Mouse (Mus musculus) left cerebral cortex, adult 9 months (tissue): ENCODE data around the gene Gpr89.

ENCODE experiments used
- DNase-seq, 2 experiments: peaks; one replicate each; pipeline ENCODE4 v3.0.0; 2022; ENCODE audit warnings: low spot score in 2 of 2

Gpr89 gene

GRCm38 (mm10) chr3:96870270-96870669 lies 34.9 kb downstream of the Gpr89 start:
- no peak for DNase-seq

GRCm38 (mm10) chr3:96869091-96869490 lies 36.1 kb downstream of the Gpr89 start:
- DNase-seq, result no peak

GRCm38 (mm10) chr3:96868566-96868965 lies 36.6 kb downstream of the Gpr89 start:
- no peak for DNase-seq

- DNase-seq, result no peak
Measured at GRCm38 (mm10) chr3:96867863-96868262, 37.3 kb downstream of the Gpr89 start.

- no peak for DNase-seq
Measured at GRCm38 (mm10) chr3:96860498-96860897, 44.6 kb downstream of the Gpr89 start.

GRCm38 (mm10) chr3:96855833-96856232 lies 49.3 kb downstream of the Gpr89 start:
- no peak for DNase-seq

GRCm38 (mm10) chr3:96854376-96854775 lies 50.8 kb downstream of the Gpr89 start:
- no peak for DNase-seq

GRCm38 (mm10) chr3:96852561-96852960 lies 52.6 kb downstream of the Gpr89 start:
- DNase-seq, result no peak

GRCm38 (mm10) chr3:96849168-96849727 lies 55.9 kb downstream of the Gpr89 start:
- DNase-seq, result no peak

- DNase-seq, result no peak
Measured at GRCm38 (mm10) chr3:96848470-96848869, 56.7 kb downstream of the Gpr89 start.

GRCm38 (mm10) chr3:96847661-96848060 lies 57.5 kb downstream of the Gpr89 start:
- no peak for DNase-seq

GRCm38 (mm10) chr3:96846985-96847384 lies 58.2 kb downstream of the Gpr89 start:
- no peak for DNase-seq

GRCm38 (mm10) chr3:96845806-96846205 lies 59.3 kb downstream of the Gpr89 start:
- DNase-seq, result no peak

- no peak for DNase-seq
Measured at GRCm38 (mm10) chr3:96845191-96845590, 60.0 kb downstream of the Gpr89 start.

GRCm38 (mm10) chr3:96838996-96839645 lies 66.0 kb downstream of the Gpr89 start:
- no peak for DNase-seq

GRCm38 (mm10) chr3:96836414-96836813 lies 68.7 kb downstream of the Gpr89 start:
- no peak for DNase-seq

- DNase-seq, result no peak
Measured at GRCm38 (mm10) chr3:96834587-96835348, 70.4 kb downstream of the Gpr89 start.

- DNase-seq, result no peak
Measured at GRCm38 (mm10) chr3:96832930-96833329, 72.2 kb downstream of the Gpr89 start.

GRCm38 (mm10) chr3:96829856-96830255 lies 75.3 kb downstream of the Gpr89 start:
- no peak for DNase-seq

- DNase-seq, result no peak
Measured at GRCm38 (mm10) chr3:96828984-96829383, 76.2 kb downstream of the Gpr89 start, which contains the start of the genes Pdzk1 and Cd160. TSS of gene Pdzk1 (plus strand) at chr3:96829284. TSS of gene Cd160 (minus strand) at chr3:96829351.

GRCm38 (mm10) chr3:96828308-96828864 lies 76.8 kb downstream of the Gpr89 start:
- no peak for DNase-seq

GRCm38 (mm10) chr3:96825261-96825660 lies 79.9 kb downstream of the Gpr89 start:
- DNase-seq, result no peak

- DNase-seq, result no peak
Measured at GRCm38 (mm10) chr3:96824614-96825013, 80.5 kb downstream of the Gpr89 start.
